Mouse (Mus musculus) spleen, embryonic (tissue): ENCODE measurements around the gene Tagln.

Source experiments
- CTCF ChIA-PET: fragments of 350-600 bp; sonication (Branson Sonifier 250); formaldehyde crosslinking; loops from one replicate; lab custom pipeline; 2022; lab: Charles Lee

Gene Tagln

DNA sequence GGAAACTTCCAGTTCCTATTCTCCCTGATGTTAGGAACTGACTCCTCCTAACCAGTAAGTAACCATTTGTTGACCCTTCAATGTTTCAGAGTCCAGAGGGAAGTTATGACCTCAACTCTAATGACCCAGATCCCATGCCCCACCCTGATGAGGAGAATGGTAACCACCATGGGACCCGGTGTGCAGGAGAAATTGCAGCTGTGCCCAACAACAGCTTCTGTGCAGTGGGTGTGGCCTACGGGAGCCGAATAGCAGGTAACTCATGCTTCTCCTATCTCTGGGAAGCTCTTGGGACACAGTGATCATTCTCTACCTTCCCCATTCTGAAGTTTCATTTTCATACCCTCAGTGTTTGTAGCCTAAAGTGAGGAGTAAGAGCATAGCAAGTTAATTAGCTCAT is 24.9 kb downstream of the Tagln start:
- CTCF ChIA-PET: interaction anchor here (0.6 kb wide), 1 partner anchor 108 kb away, joined by 4 read pairs; no protein-coding TSS in a partner anchor

DNA sequence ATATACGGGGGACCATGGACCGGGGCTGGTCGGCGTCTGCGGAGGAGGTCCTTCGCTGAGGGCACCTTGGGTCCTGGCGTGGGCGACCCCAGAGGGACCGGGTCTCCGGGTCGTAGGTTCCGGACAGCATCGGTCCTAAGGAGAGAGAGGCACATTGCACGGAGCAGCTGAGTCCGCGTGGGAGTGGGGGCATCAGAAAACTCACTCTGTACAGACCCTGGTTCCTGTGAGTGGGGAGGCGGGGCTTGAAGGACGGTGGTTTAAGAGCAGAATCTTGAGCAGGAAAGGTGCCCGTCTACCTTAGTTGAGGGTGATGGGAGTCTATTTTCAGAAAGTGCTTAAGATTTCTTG is 28.8 kb downstream of the Tagln start:
- CTCF ChIA-PET: no interaction called here

DNA sequence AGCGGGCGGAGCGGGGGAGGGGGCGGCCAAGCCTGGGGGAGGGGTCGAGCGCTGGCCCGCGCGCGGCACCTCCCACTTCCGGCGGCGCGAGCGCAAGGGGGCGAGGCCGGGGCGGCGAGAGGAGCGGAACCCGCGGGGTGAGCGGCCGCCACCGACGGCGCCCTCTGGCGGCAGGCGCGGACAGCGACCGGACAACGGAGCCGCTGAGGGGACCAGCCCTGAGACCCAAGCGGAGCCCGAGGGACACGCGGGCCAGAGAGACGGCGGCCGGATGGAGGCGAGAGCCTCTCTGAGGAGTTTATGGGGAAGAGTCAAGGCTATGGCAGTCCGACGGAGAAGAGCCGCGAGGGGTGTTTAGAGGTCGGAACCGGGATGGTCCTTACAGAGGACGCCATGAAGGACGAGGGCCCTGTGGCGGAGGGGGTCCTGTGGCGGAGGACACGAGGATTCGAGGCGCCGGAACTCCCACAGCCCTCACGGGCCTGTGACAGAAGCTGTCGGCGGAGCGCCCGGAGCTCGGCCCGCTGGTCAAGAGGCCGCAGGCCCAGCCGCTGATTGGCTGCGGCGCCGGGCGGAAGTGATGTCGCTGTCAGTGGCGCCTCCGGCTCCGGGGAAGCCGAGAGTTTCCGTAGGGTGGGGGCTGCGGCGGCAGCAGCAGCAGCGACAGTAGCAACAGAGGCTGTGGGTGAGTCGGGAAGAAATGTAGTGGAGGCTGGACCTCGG is 29.3 kb downstream of the Tagln start, which contains the start of the genes Pcsk7 and Rnf214:
Gene Pcsk7, plus strand, starts transcription at position 143 of the 723 bp plus-strand sequence.
Gene Rnf214, minus strand, starts transcription at position 557 of the 723 bp plus-strand sequence.
- CTCF ChIA-PET: no interaction called here

DNA sequence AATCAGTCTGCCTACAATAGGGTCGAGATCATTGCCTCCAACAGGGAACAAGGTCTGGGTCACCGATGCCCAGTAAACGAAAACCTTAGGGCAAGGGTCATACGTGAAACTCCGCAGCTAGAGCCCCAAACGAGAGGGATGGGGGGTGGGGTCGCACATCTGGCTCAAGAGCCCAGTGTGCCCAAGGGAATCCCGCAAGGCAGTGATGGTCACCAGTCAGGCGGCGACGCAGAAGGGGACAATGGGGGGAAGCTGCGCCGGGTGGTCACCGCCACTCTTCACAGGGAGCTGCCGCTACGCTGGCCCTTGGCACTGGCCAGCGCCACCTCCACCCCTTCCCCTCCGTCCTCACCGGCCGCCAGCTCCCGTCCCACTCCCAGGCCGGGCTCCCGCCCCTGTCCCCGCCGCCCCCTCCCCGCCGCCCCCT is 30.0 kb downstream of the Tagln start:
- CTCF ChIA-PET: interaction anchor here (0.6 kb wide), 1 partner anchor 286 kb away, joined by 3 read pairs; no protein-coding TSS in a partner anchor

DNA sequence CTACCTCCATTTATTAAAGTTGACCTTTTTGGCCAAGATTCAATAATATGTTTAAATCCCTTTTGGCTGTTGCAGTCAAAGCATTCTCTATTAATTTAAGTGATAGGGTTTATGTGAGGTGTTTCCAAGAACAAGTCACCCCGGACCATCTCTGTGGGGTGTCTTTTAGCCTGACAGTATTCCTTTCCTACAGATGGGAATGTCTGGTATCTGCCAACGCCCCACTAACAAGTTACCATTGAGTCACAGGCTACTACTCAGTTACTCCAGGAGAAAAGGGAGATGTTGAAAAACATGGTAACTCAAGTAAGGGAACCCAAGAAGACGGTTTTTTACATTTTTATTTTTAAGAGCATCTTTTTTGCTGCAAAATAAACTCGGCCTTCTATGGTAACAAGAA is 30.7 kb downstream of the Tagln start:
- CTCF ChIA-PET: interaction anchor here (0.6 kb wide), 1 partner anchor 286 kb away, joined by 3 read pairs; no protein-coding TSS in a partner anchor

DNA sequence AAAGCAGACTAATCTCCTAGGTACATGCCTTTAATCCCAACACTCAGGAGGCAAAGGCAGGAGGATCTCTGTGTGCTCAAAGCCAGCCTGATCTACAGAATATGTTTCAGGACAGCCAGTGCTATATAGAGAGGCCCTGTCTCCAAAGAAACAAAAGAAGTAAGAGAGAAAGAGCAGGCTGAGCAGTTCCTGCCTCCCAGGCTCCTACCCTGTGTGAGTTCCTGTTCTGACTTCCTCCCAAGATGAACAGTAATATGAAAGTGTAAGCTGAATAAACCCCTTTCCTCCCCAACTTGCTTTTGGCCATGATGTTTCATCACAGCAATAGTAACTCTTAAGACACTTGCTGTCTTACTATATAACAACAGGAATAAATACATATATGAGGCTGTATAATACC is 42.2 kb downstream of the Tagln start:
- CTCF ChIA-PET: no interaction called here
